Mouse (Mus musculus): ENCODE measurements around the gene Galnt15.

DNA sequence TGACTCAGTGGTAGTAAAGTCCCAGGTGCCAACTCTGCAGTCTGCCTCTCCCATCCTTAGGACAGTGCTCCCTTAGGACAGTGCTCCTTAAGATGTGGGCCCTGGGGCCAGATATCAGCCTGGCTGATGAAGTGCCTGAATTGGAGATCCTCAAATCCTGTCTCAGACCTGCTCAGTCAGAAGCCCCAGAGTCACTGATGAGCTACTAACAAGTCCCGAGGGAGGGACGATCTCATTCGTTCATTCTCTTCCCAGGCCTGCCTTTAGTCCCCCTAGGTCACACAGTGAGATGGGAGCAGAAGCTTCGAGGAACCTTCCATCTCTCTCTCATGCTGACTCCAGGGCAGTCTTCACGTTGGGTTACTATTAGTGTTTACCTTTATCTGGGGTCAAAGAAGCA, 1.3 kb downstream of the Galnt15 start:
- no peak for TF ChIP-seq EP300 (IDR thresholded peaks at IDR 0.05)
- no peak for TF ChIP-seq CTCF (IDR thresholded peaks at IDR 0.05)

Data from lung, postnatal 0 days (tissue).